Mouse (Mus musculus): ENCODE measurements at regions not wholly inside any gene's neighbourhood (a gene's known extent, or its start where the extent isn't known, plus 50 kb on each side); places are given as distances from the start of the nearest gene placed in this dataset.

GRCm38 (mm10) chr11:112346532-112346931, 435.5 kb upstream of the Sox9 start:
- 83% methylated on average over 7 of the region's 7 CpGs for WGBS
- no peaks in the 10 kb centered on the region for H3K36me3 ChIP-seq

GRCm38 (mm10) chr11:112355311-112355710, 426.7 kb upstream of the Sox9 start:
- Histone ChIP-seq H3K4me1 (no peaks in the 10 kb centered on the region), H3K27me3 (no peaks in the 10 kb centered on the region), H3K36me3 (no peaks in the 10 kb centered on the region), H3K27ac (replicated peaks) (no peak overlapping the region), H3K9me3 (no peaks in the 10 kb centered on the region), H3K9ac (replicated peaks) (no peak overlapping the region), H3K4me2 (replicated peaks) (no peak overlapping the region), H3K4me3 (no peak overlapping the region)
- WGBS = 89% methylated on average over 3 of the region's 3 CpGs
- ATAC-seq (replicated peaks) = no peak

More at GRCm38 (mm10) chr11:112346532-112346931, 435.5 kb upstream of the Sox9 start:
- Histone ChIP-seq H3K4me2 (replicated peaks) (no peak overlapping the region), H3K9ac (replicated peaks) (no peak overlapping the region), H3K4me1 (no peaks in the 10 kb centered on the region), H3K9me3 (no peaks in the 10 kb centered on the region), H3K27ac (replicated peaks) (no peak overlapping the region), H3K4me3 (no peak overlapping the region), H3K27me3 (no peaks in the 10 kb centered on the region)
- ATAC-seq (replicated peaks) = no peak

- H3K27me3 ChIP-seq = no peaks in the 10 kb centered on the region
- H3K36me3 ChIP-seq = no peaks in the 10 kb centered on the region
- no peak overlapping the region for H3K4me3 ChIP-seq
- no peaks in the 10 kb centered on the region for H3K4me1 ChIP-seq
- WGBS = 89% methylated on average over 4 of the region's 4 CpGs
- no peak for ATAC-seq (replicated peaks)
- H3K4me2 ChIP-seq (replicated peaks) = no peak overlapping the region
- H3K27ac ChIP-seq (replicated peaks) = no peak overlapping the region
- H3K9me3 ChIP-seq = no peaks in the 10 kb centered on the region
- no peak overlapping the region for H3K9ac ChIP-seq (replicated peaks)
Observed at GRCm38 (mm10) chr11:112366715-112367114, 415.3 kb upstream of the Sox9 start.

GRCm38 (mm10) chr11:112370941-112371340, 411.1 kb upstream of the Sox9 start:
- Histone ChIP-seq H3K4me2 (replicated peaks) (no peak overlapping the region), H3K9ac (replicated peaks) (no peak overlapping the region), H3K36me3 (no peaks in the 10 kb centered on the region), H3K4me3 (no peak overlapping the region), H3K27ac (replicated peaks) (no peak overlapping the region), H3K27me3 (no peaks in the 10 kb centered on the region), H3K9me3 (no peaks in the 10 kb centered on the region), H3K4me1 (0 out of 2 replicates have a peak, but pooled peaks cover 3% of the 10 kb centered on the region)
- 79% methylated on average over 4 of the region's 4 CpGs for WGBS
- no peak for ATAC-seq (replicated peaks)

GRCm38 (mm10) chr11:112400069-112400468, 382.0 kb upstream of the Sox9 start:
- Histone ChIP-seq H3K27ac (replicated peaks) (no peak overlapping the region), H3K4me3 (no peak overlapping the region), H3K27me3 (no peaks in the 10 kb centered on the region), H3K4me1 (no peaks in the 10 kb centered on the region), H3K9ac (replicated peaks) (no peak overlapping the region), H3K36me3 (no peaks in the 10 kb centered on the region), H3K4me2 (replicated peaks) (no peak overlapping the region), H3K9me3 (no peaks in the 10 kb centered on the region)
- ATAC-seq (replicated peaks) = no peak
- over 99% methylated on average over 3 of the region's 3 CpGs for WGBS

GRCm38 (mm10) chr11:112407681-112408080, 374.3 kb upstream of the Sox9 start:
- Histone ChIP-seq H3K4me3 (no peak overlapping the region), H3K36me3 (no peaks in the 10 kb centered on the region), H3K27ac (replicated peaks) (no peak overlapping the region), H3K27me3 (no peaks in the 10 kb centered on the region), H3K9ac (replicated peaks) (no peak overlapping the region), H3K4me2 (replicated peaks) (no peak overlapping the region), H3K9me3 (no peaks in the 10 kb centered on the region), H3K4me1 (peaks cover 10% of the 10 kb centered on the region)
- 93% methylated on average over 8 of the region's 8 CpGs for WGBS
- no peak for ATAC-seq (replicated peaks)

- Histone ChIP-seq H3K36me3 (no peaks in the 10 kb centered on the region), H3K27ac (replicated peaks) (no peak overlapping the region), H3K27me3 (no peaks in the 10 kb centered on the region), H3K4me2 (replicated peaks) (no peak overlapping the region), H3K4me1 (peaks cover 14% of the 10 kb centered on the region), H3K9me3 (0 out of 2 replicates have a peak, but pooled peaks cover 4% of the 10 kb centered on the region), H3K4me3 (no peak overlapping the region), H3K9ac (replicated peaks) (no peak overlapping the region)
- 4% methylated on average over 4 of the region's 4 CpGs for WGBS
- ATAC-seq (replicated peaks) = no peak
Observed at GRCm38 (mm10) chr11:112412434-112412833, 369.6 kb upstream of the Sox9 start.

GRCm38 (mm10) chr11:112442639-112443038, 339.4 kb upstream of the Sox9 start:
- no peak overlapping the region for H3K4me3 ChIP-seq
- no peak overlapping the region for H3K9ac ChIP-seq (replicated peaks)
- H3K9me3 ChIP-seq = no peaks in the 10 kb centered on the region
- H3K36me3 ChIP-seq = no peaks in the 10 kb centered on the region
- H3K4me2 ChIP-seq (replicated peaks) = no peak overlapping the region
- no peaks in the 10 kb centered on the region for H3K4me1 ChIP-seq
- H3K27me3 ChIP-seq = no peaks in the 10 kb centered on the region
- no peak for ATAC-seq (replicated peaks)
- H3K27ac ChIP-seq (replicated peaks) = no peak overlapping the region
- 85% methylated on average over 1 of the region's 1 CpGs for WGBS

GRCm38 (mm10) chr11:112443890-112444289, 338.1 kb upstream of the Sox9 start:
- Histone ChIP-seq H3K36me3 (no peaks in the 10 kb centered on the region), H3K4me3 (no peak overlapping the region), H3K4me1 (no peaks in the 10 kb centered on the region), H3K27me3 (no peaks in the 10 kb centered on the region), H3K4me2 (replicated peaks) (no peak overlapping the region), H3K27ac (replicated peaks) (no peak overlapping the region), H3K9me3 (no peaks in the 10 kb centered on the region), H3K9ac (replicated peaks) (no peak overlapping the region)
- no peak for ATAC-seq (replicated peaks)
- WGBS = 92% methylated on average over 4 of the region's 4 CpGs

GRCm38 (mm10) chr11:112449632-112450031, 332.4 kb upstream of the Sox9 start:
- no peak overlapping the region for H3K9ac ChIP-seq (replicated peaks)
- no peaks in the 10 kb centered on the region for H3K9me3 ChIP-seq
- no peak overlapping the region for H3K27ac ChIP-seq (replicated peaks)
- H3K27me3 ChIP-seq = no peaks in the 10 kb centered on the region
- no peak for ATAC-seq (replicated peaks)
- H3K4me1 ChIP-seq = no peaks in the 10 kb centered on the region
- H3K4me2 ChIP-seq (replicated peaks) = no peak overlapping the region
- 6% methylated on average over 5 of the region's 5 CpGs for WGBS
- H3K4me3 ChIP-seq = no peak overlapping the region
- no peaks in the 10 kb centered on the region for H3K36me3 ChIP-seq

- 66% methylated on average over 6 of the region's 6 CpGs for WGBS
- Histone ChIP-seq H3K4me2 (replicated peaks) (no peak overlapping the region), H3K9me3 (no peaks in the 10 kb centered on the region), H3K36me3 (no peaks in the 10 kb centered on the region), H3K4me1 (no peaks in the 10 kb centered on the region), H3K27me3 (no peaks in the 10 kb centered on the region), H3K27ac (replicated peaks) (no peak overlapping the region), H3K9ac (replicated peaks) (no peak overlapping the region), H3K4me3 (no peak overlapping the region)
- ATAC-seq (replicated peaks) = no peak
Observed at GRCm38 (mm10) chr11:112450227-112450626, 331.8 kb upstream of the Sox9 start.

GRCm38 (mm10) chr11:112458075-112458474, 323.9 kb upstream of the Sox9 start:
- no peak overlapping the region for H3K9ac ChIP-seq (replicated peaks)
- no peak overlapping the region for H3K4me2 ChIP-seq (replicated peaks)
- H3K36me3 ChIP-seq = no peaks in the 10 kb centered on the region
- no peak overlapping the region for H3K4me3 ChIP-seq
- H3K27me3 ChIP-seq = no peaks in the 10 kb centered on the region
- H3K4me1 ChIP-seq = no peaks in the 10 kb centered on the region
- 87% methylated on average over 2 of the region's 2 CpGs for WGBS
- H3K27ac ChIP-seq (replicated peaks) = no peak overlapping the region
- ATAC-seq (replicated peaks) = no peak
- H3K9me3 ChIP-seq = no peaks in the 10 kb centered on the region

- H3K4me2 ChIP-seq (replicated peaks) = no peak overlapping the region
- no peaks in the 10 kb centered on the region for H3K4me1 ChIP-seq
- no peaks in the 10 kb centered on the region for H3K27me3 ChIP-seq
- ATAC-seq (replicated peaks) = no peak
- no peak overlapping the region for H3K4me3 ChIP-seq
- no peaks in the 10 kb centered on the region for H3K36me3 ChIP-seq
- H3K9me3 ChIP-seq = no peaks in the 10 kb centered on the region
- H3K27ac ChIP-seq (replicated peaks) = no peak overlapping the region
- 88% methylated on average over 1 of the region's 1 CpGs for WGBS
- H3K9ac ChIP-seq (replicated peaks) = no peak overlapping the region
Observed at GRCm38 (mm10) chr11:112463121-112463520, 318.9 kb upstream of the Sox9 start.
